Mouse (Mus musculus) MEL (cell line): Measurements from ENCODE around the gene Riok2.

Source experiments
- BHLHE40 ChIP-seq: IDR thresholded peaks from 2 replicates; pipeline ENCODE4 v1.6.1; 2012; ENCODE audit warnings: low read depth, mild to moderate bottlenecking, inconsistent platforms, low read length, improper control_type of control experiment, borderline replicate concordance
- CTCF ChIP-seq, 3 experiments: IDR thresholded peaks in 2 of 3; conservative IDR thresholded peaks in 1 of 3; 2 replicates each; pipeline ENCODE4 v1.5.1; 2011 to 2012; ENCODE audit warnings: low read length in 3 of 3, low read depth in 2 of 3, mild to moderate bottlenecking in 2 of 3, improper control_type of control experiment in 1 of 3, inconsistent platforms in 1 of 3, mixed read lengths in 1 of 3, moderate library complexity in 1 of 3; ENCODE audit not compliant: control insufficient read depth in 1 of 3, insufficient read depth in 1 of 3, poor library complexity in 1 of 3, severe bottlenecking in 1 of 3
- GABPA ChIP-seq: IDR thresholded peaks from 2 replicates; pipeline ENCODE4 v1.6.1; 2012; ENCODE audit warnings: low read depth, mild to moderate bottlenecking, inconsistent platforms, low read length, improper control_type of control experiment, moderate library complexity
- GATA1 ChIP-seq: IDR thresholded peaks from 2 replicates; pipeline ENCODE4 v1.6.1; 2011; ENCODE audit warnings: low read depth, low read length, improper control_type of control experiment
- MAX ChIP-seq: IDR thresholded peaks from 2 replicates; pipeline ENCODE4 v1.6.1; 2011; ENCODE audit warnings: low read length, improper control_type of control experiment
- NELFE ChIP-seq: IDR thresholded peaks from 2 replicates; pipeline ENCODE4 v1.6.1; 2011; ENCODE audit warnings: low read depth, low read length, improper control_type of control experiment
- RCOR1 ChIP-seq: IDR thresholded peaks from 2 replicates; pipeline ENCODE4 v1.6.1; 2012; ENCODE audit warnings: low read depth, mild to moderate bottlenecking, inconsistent platforms, low read length, improper control_type of control experiment
- SIN3A ChIP-seq: IDR thresholded peaks from 2 replicates; pipeline ENCODE4 v1.6.1; 2012; ENCODE audit warnings: low read length, improper control_type of control experiment, inconsistent platforms
- UBTF ChIP-seq: IDR thresholded peaks from 2 replicates; pipeline ENCODE4 v1.6.1; 2012; ENCODE audit warnings: low read depth, mild to moderate bottlenecking, inconsistent platforms, low read length, improper control_type of control experiment, moderate library complexity, borderline replicate concordance; ENCODE audit not compliant: insufficient read depth
- ZKSCAN1 ChIP-seq: IDR thresholded peaks from 2 replicates; pipeline ENCODE4 v1.6.1; 2012; ENCODE audit warnings: low read depth, mild to moderate bottlenecking, inconsistent platforms, low read length, improper control_type of control experiment, moderate library complexity

GRCm38 (mm10) chr17:17441876-17442498, 67.9 kb downstream of the Riok2 start:
- no peak for TF ChIP-seq SIN3A
- no peak for TF ChIP-seq BHLHE40
- no peak for TF ChIP-seq ZKSCAN1
- TF ChIP-seq NELFE = no peak
- no peak for TF ChIP-seq MAX
- no peak for TF ChIP-seq RCOR1
- TF ChIP-seq CTCF (IDR thresholded peaks at IDR 0.05 in 2 of 3, conservative IDR thresholded peaks at IDR 0.05 in 1 of 3; ENCODE audit: control insufficient read depth in 1 of 3, insufficient read depth in 1 of 3, low read depth in 2 of 3, low read length in 3 of 3, poor library complexity in 1 of 3, severe bottlenecking in 1 of 3) = no peak
- TF ChIP-seq GABPA = no peak
- TF ChIP-seq GATA1 = no peak
- no peak for TF ChIP-seq UBTF
